16 mouse cellular contexts compared by ENCODE assay signal in genomic region chr5:123277342-123277701, GRCm38 (mm10). TPM values are rescaled to one million over a fixed set of nuclear protein-coding genes. Genes with fewer than 3 reads are reported as not detected.
DNase-seq lines count a peak whose midpoint lies in the region; ATAC-seq and TF ChIP-seq lines count a peak whose summit lies in the region.
"Had no signal": no experiment of that assay in that cellular context is flagged by ENCODE, and none has a peak within 500 bp of the region (broad histone marks: within the 10 kb centered on the region; RNA-seq: fewer than 3 reads in every experiment).

No protein-coding gene starts in this region.

- no peaks in the 10 kb centered on the region for H3K36me3 ChIP-seq in lung, embryonic 14.5 days (ENCODE audit: insufficient read depth)
- H3K36me3 ChIP-seq in lung, embryonic 15.5 days, result no peaks in the 10 kb centered on the region
- H3K36me3 ChIP-seq in neural tube, embryonic 15.5 days, result no peaks in the 10 kb centered on the region
- H3K36me3 ChIP-seq in thymus, adult 2 months (ENCODE audit: control insufficient read depth, insufficient read depth, low read length), result no peaks in the 10 kb centered on the region
- no peaks in the 10 kb centered on the region for H3K36me3 ChIP-seq in heart, adult 2 months (ENCODE audit: control insufficient read depth, insufficient read depth, low read length)
- H3K36me3 ChIP-seq: heart, embryonic 13.5 days; limb, embryonic 13.5 days; midbrain, embryonic 12.5 days had no signal

- peak overlapping the region; percentile 79 for H3K27ac ChIP-seq in lung, embryonic 14.5 days (ENCODE audit: low read depth)
- peak overlapping the region; percentile 75 for H3K27ac ChIP-seq in lung, embryonic 15.5 days
- peak overlapping the region; percentile 6; the same call in 1 of the 2 replicates for H3K27ac ChIP-seq in neural tube, embryonic 15.5 days (replicated peaks)
- H3K27ac ChIP-seq in thymus, adult 2 months (ENCODE audit: control insufficient read depth, insufficient read depth, low read length), result no peak overlapping the region
- no peak overlapping the region for H3K27ac ChIP-seq in heart, adult 2 months
- H3K27ac ChIP-seq: heart, embryonic 13.5 days; limb, embryonic 13.5 days; midbrain, embryonic 12.5 days had no signal

- no peak for TF ChIP-seq CTCF in lung, embryonic 14.5 days (IDR thresholded peaks at IDR 0.05; ENCODE audit: low read depth)
- no peak for TF ChIP-seq CTCF in lung, adult 2 months (IDR thresholded peaks at IDR 0.05; ENCODE audit: insufficient read depth, low read length)
- TF ChIP-seq CTCF in thymus, adult 2 months (IDR thresholded peaks at IDR 0.05; ENCODE audit: borderline replicate concordance, control insufficient read depth, extremely low read depth, insufficient read depth, low read length, poor library complexity), result no peak
- TF ChIP-seq CTCF in heart, adult 2 months (IDR thresholded peaks at IDR 0.05), result no peak

- no peaks in the 10 kb centered on the region for H3K27me3 ChIP-seq in lung, embryonic 14.5 days (ENCODE audit: insufficient read depth, low read length)
- 0 out of 2 replicates have a peak, but pooled peaks cover 3% of the 10 kb centered on the region for H3K27me3 ChIP-seq in lung, embryonic 15.5 days
- no peaks in the 10 kb centered on the region for H3K27me3 ChIP-seq in neural tube, embryonic 15.5 days (replicated peaks)
- H3K27me3 ChIP-seq in thymus, adult 2 months (ENCODE audit: control insufficient read depth, insufficient read depth, low read length), result no peaks in the 10 kb centered on the region
- H3K27me3 ChIP-seq in heart, adult 2 months (ENCODE audit: control insufficient read depth, insufficient read depth, low read length), result no peaks in the 10 kb centered on the region
- H3K27me3 ChIP-seq: heart, embryonic 13.5 days; limb, embryonic 13.5 days; midbrain, embryonic 12.5 days had no signal

- no peak for TF ChIP-seq POLR2A in lung, adult 2 months (IDR thresholded peaks at IDR 0.05; ENCODE audit: borderline replicate concordance, extremely low read depth, low read depth, low read length)
- no peak for TF ChIP-seq POLR2A in thymus, adult 2 months (IDR thresholded peaks at IDR 0.05; ENCODE audit: control insufficient read depth, extremely low read depth, insufficient read depth, low read length, poor library complexity)
- no peak for TF ChIP-seq POLR2A in heart, adult 2 months (IDR thresholded peaks at IDR 0.05; ENCODE audit: insufficient read depth, low read depth, low read length)

- H3K4me3 ChIP-seq in lung, embryonic 14.5 days (ENCODE audit: low read depth, low read length), result no peak overlapping the region
- H3K4me3 ChIP-seq in lung, adult 2 months (replicated peaks; ENCODE audit: extremely low read depth, low read depth, low read length), result no peak overlapping the region
- no peak overlapping the region for H3K4me3 ChIP-seq in lung, embryonic 15.5 days
- no peak overlapping the region for H3K4me3 ChIP-seq in neural tube, embryonic 15.5 days (replicated peaks)
- H3K4me3 ChIP-seq in thymus, adult 2 months (ENCODE audit: control insufficient read depth, insufficient read depth, low read length), result no peak overlapping the region
- H3K4me3 ChIP-seq in heart, adult 2 months, result no peak overlapping the region
- H3K4me3 ChIP-seq: heart, embryonic 13.5 days; limb, embryonic 13.5 days; midbrain, embryonic 12.5 days had no signal

- TF ChIP-seq EP300 in heart, adult 2 months (IDR thresholded peaks at IDR 0.05; ENCODE audit: insufficient read depth, low read depth, low read length), result no peak

- no peaks in the 10 kb centered on the region for H3K9me3 ChIP-seq in lung, embryonic 14.5 days (ENCODE audit: low read depth, low read length)
- H3K9me3 ChIP-seq in lung, embryonic 15.5 days, result no peaks in the 10 kb centered on the region
- H3K9me3 ChIP-seq in neural tube, embryonic 15.5 days (replicated peaks), result no peaks in the 10 kb centered on the region
- H3K9me3 ChIP-seq: heart, embryonic 13.5 days; limb, embryonic 13.5 days; midbrain, embryonic 12.5 days had no signal

- intact Hi-C loops in heart, adult 2 months (cut with DNase I), result no loop called here

- no peak overlapping the region for H3K4me2 ChIP-seq in lung, embryonic 14.5 days
- H3K4me2 ChIP-seq in lung, embryonic 15.5 days, result no peak overlapping the region
- H3K4me2 ChIP-seq in neural tube, embryonic 15.5 days, result no peak overlapping the region
- H3K4me2 ChIP-seq: heart, embryonic 13.5 days; limb, embryonic 13.5 days; midbrain, embryonic 12.5 days had no signal

- H3K9ac ChIP-seq in lung, embryonic 14.5 days, result no peak overlapping the region
- no peak overlapping the region for H3K9ac ChIP-seq in lung, embryonic 15.5 days
- H3K9ac ChIP-seq in neural tube, embryonic 15.5 days (replicated peaks), result no peak overlapping the region
- H3K9ac ChIP-seq in heart, adult 2 months (ENCODE audit: low read depth, low read length), result no peak overlapping the region
- H3K9ac ChIP-seq: heart, embryonic 13.5 days; limb, embryonic 13.5 days; midbrain, embryonic 12.5 days had no signal

- no peaks in the 10 kb centered on the region for H3K79me2 ChIP-seq in heart, adult 2 months (replicated peaks; ENCODE audit: control insufficient read depth, insufficient read depth, low read length)

- no peaks in the 10 kb centered on the region for H3K4me1 ChIP-seq in lung, embryonic 14.5 days (ENCODE audit: insufficient read depth)
- no peaks in the 10 kb centered on the region; the same call in 1 of the 2 replicates for H3K4me1 ChIP-seq in lung, adult 2 months (ENCODE audit: control insufficient read depth, insufficient read depth, low read length)
- peaks cover 12% of the 10 kb centered on the region; the same call in 1 of the 2 replicates for H3K4me1 ChIP-seq in lung, embryonic 15.5 days
- peaks cover 17% of the 10 kb centered on the region for H3K4me1 ChIP-seq in neural tube, embryonic 15.5 days
- peaks cover 2% of the 10 kb centered on the region; the same call in 1 of the 2 replicates for H3K4me1 ChIP-seq in thymus, adult 2 months (replicated peaks; ENCODE audit: control insufficient read depth, insufficient read depth, low read length)
- H3K4me1 ChIP-seq in heart, adult 2 months (ENCODE audit: control insufficient read depth, insufficient read depth, low read length), result no peaks in the 10 kb centered on the region
- H3K4me1 ChIP-seq: limb, embryonic 13.5 days had no signal

- ATAC-seq in lung, embryonic 14.5 days (ENCODE audit: insufficient read depth), result peak; percentile 86
- peak; percentile 89 for ATAC-seq in lung, embryonic 15.5 days (ENCODE audit: borderline replicate concordance, extremely low read depth, low FRiP score, low TSS enrichment)
- no peak for ATAC-seq in neural tube, embryonic 15.5 days (ENCODE audit: low FRiP score)
- ATAC-seq: intestine, postnatal 0 days; Patski had no signal

- WGBS in lung, embryonic 14.5 days, result 32% methylated on average over 7 of the region's 7 CpGs
- 31% methylated on average over 7 of the region's 7 CpGs for WGBS in lung, adult 2 months
- 39% methylated on average over 7 of the region's 7 CpGs for WGBS in lung, embryonic 15.5 days
- WGBS in neural tube, embryonic 15.5 days, result 32% methylated on average over 7 of the region's 7 CpGs
- 71% methylated on average over 7 of the region's 7 CpGs for WGBS in thymus, adult 2 months
- WGBS in heart, adult 2 months, result 15% methylated on average over 7 of the region's 7 CpGs

- peak; percentile 15 for DNase-seq in adrenal gland, postnatal 10 days
- DNase-seq in adrenal gland, postnatal 25 days, result no peak
- peak; percentile 93 for DNase-seq in lung, embryonic 14.5 days
- DNase-seq in lung, adult 2 months, result no peak
- no peak for DNase-seq in thymus, adult 2 months
- DNase-seq in heart, adult 2 months, result no peak
- DNase-seq: embryo, embryonic 11 days; layer of hippocampus, adult 9-11 months; thymus, adult 18-20 months had no signal

RNA-seq across cellular contexts. Expression of gene Wdr66, which starts 25.4 kb away (rescaled TPM):
- total RNA-seq in adrenal gland, postnatal 10 days (2021), result under 1 TPM; 0.39 to 0.73 TPM
- 1.3 and 1.6 TPM in 2 replicates for total RNA-seq in adrenal gland, postnatal 25 days (2021)
- polyA plus RNA-seq in lung, embryonic 14.5 days (2014; fragmentation: Nextera tagmentation; extraction: Ambion mirVana), result 0.57 and 0.78 TPM in 2 replicates
- 6.3 and 9.1 TPM in 2 replicates for polyA plus RNA-seq in lung, adult 2 months (2012; rRNA removed)
- polyA plus RNA-seq in lung, embryonic 15.5 days (2015; fragmentation: Nextera tagmentation; extraction: Ambion mirVana), result 0.84 and 1.00 TPM in 2 replicates
- 1.1 and 1.2 TPM in 2 replicates for polyA plus RNA-seq in neural tube, embryonic 15.5 days (2015; fragmentation: Nextera tagmentation; extraction: Ambion mirVana)
- 2.2 and 2.4 TPM in 2 replicates for polyA plus RNA-seq in thymus, adult 2 months (2012; rRNA removed)
- under 1 TPM; 0.52 to 0.65 TPM for total RNA-seq in heart, adult 2 months (2021)
- 1.5 and 2.0 TPM in 2 replicates for polyA plus RNA-seq in heart, adult 2 months (2012; rRNA removed)

Comparison
In these comparisons a context has a peak if more than half of its experiments do, and no peak if none do; other contexts are left out.
1. DNase-seq: peak in adrenal gland, postnatal 10 days (single experiment) and lung, embryonic 14.5 days (single experiment); none in adrenal gland, postnatal 25 days (single experiment), lung, adult 2 months (single experiment), thymus, adult 2 months (single experiment) and heart, adult 2 months (0 of 2).
2. H3K27ac ChIP-seq: peak in lung, embryonic 14.5 days (single experiment), lung, embryonic 15.5 days (single experiment) and neural tube, embryonic 15.5 days (single experiment); none in thymus, adult 2 months (single experiment) and heart, adult 2 months (single experiment).